Mouse (Mus musculus) stomach, embryonic 14.5 days (tissue): ENCODE data around the gene Cyp1a2. TPM values are rescaled to one million over a fixed set of nuclear protein-coding genes. Genes with fewer than 3 reads are reported as not detected.

Source experiments
- ATAC-seq: fragments of 200-750 bp; cut with Nextera tagmentation; 2 replicates; pipeline ENCODE4 v1.8.0; 2017; ENCODE audit warnings: low read depth, moderate TSS enrichment; ENCODE audit not compliant: insufficient number of reproducible peaks, insufficient read depth, low FRiP score
- H3K27ac ChIP-seq: fragments of 300-500 bp; sonication (generic); 2 replicates; pipeline ENCODE4 v1.5.1; 2014; ENCODE audit warnings: mild to moderate bottlenecking, low read length, moderate library complexity, mixed read lengths
- H3K27me3 ChIP-seq: fragments of 300-500 bp; sonication (generic); 2 replicates; pipeline ENCODE4 v1.6.1; 2014; ENCODE audit warnings: low read length, control low read depth, mixed read lengths; ENCODE audit not compliant: control insufficient read depth, insufficient read depth
- H3K36me3 ChIP-seq: fragments of 300-500 bp; sonication (generic); 2 replicates; pipeline ENCODE4 v1.6.1; 2014; ENCODE audit warnings: mild to moderate bottlenecking, control low read depth, low read length, moderate library complexity, mixed read lengths; ENCODE audit not compliant: control insufficient read depth, insufficient read depth
- H3K4me1 ChIP-seq: fragments of 300-500 bp; sonication (generic); 2 replicates; pipeline ENCODE4 v1.6.1; 2014; ENCODE audit warnings: low read length, control low read depth, mixed read lengths; ENCODE audit not compliant: control insufficient read depth, insufficient read depth
- H3K4me2 ChIP-seq: fragments of 300-500 bp; sonication (generic); replicated peaks from 2 replicates; pipeline ENCODE4 v1.6.1; 2014; ENCODE audit warnings: low read depth, low read length, control low read depth
- H3K4me3 ChIP-seq: fragments of 300-500 bp; sonication (generic); 2 replicates; pipeline ENCODE4 v1.5.1; 2014; ENCODE audit warnings: low read depth, low read length, control low read depth
- H3K9ac ChIP-seq: fragments of 300-500 bp; sonication (generic); replicated peaks from 2 replicates; pipeline ENCODE4 v1.6.1; 2014; ENCODE audit warnings: low read depth, mild to moderate bottlenecking, control low read depth, low read length, moderate library complexity, mixed read lengths
- H3K9me3 ChIP-seq: fragments of 300-500 bp; sonication (generic); 2 replicates; pipeline ENCODE4 v1.6.1; 2016; ENCODE audit warnings: low read depth, low read length, control low read depth; ENCODE audit not compliant: control insufficient read depth
- WGBS: fragments of 180-500 bp; shearing (Covaris S2); extraction: QIAGEN DNeasy Blood & Tissue Kit; methylation state at CpG from one replicate; pipeline ENCODE4 v1.1.7; 2014; 5-methylcytosine and 5-hydroxymethylcytosine counted together
- polyA plus RNA-seq: library from polyadenylated mRNA; unstranded; fragments of >200 nt; fragmentation: Nextera tagmentation; extraction: Ambion mirVana; gene quantifications from 2 replicates; pipeline ENCODE4 v1.2.1, GENCODE M21; 2014

The Cyp1a2 gene
- polyA plus RNA-seq, 1 experiment from 2014 or later: not detected

DNA sequence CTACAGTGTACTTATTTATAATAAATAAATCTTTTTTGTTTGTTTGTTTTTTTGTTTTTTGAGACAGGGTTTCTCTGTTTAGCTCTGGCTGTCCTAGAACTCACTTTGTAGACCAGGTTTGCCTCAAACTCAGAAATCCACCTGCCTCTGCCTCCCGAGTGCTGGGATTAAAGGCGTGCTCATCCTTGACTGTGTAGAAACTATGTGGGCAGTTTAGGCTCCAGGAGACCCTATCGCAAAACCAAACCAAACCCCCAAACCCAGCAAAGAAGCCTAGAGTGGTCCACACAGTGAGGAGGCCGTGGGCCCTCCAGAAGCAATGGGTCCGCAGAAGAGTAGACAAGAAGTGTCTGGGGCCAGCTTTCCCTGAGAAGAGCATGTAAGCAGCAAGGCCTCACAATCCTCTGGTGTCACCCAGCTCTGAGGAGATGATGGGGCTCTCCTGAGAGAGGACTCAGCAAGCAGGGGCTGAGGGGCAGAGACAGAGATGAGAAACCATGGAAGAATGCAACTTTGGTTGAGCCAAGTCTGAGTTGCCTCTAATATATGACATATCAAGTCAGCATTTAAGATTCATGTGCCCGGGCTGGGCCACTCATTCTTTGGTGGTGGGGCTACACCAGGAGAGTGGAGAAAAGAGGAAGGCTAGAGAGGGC lies 33.2 kb downstream of the Cyp1a2 start:
- WGBS: 90% methylated on average over 6 of the region's 6 CpGs
- Histone ChIP-seq H3K4me3 (no peak overlapping the region), H3K27ac (no peak overlapping the region; the same call in 1 of the 2 replicates), H3K9me3 (no peaks in the 10 kb centered on the region), H3K4me2 (no peak overlapping the region), H3K9ac (no peak overlapping the region), H3K27me3 (no peaks in the 10 kb centered on the region), H3K36me3 (no peaks in the 10 kb centered on the region), H3K4me1 (peaks cover 14% of the 10 kb centered on the region)
- ATAC-seq: no peak

DNA sequence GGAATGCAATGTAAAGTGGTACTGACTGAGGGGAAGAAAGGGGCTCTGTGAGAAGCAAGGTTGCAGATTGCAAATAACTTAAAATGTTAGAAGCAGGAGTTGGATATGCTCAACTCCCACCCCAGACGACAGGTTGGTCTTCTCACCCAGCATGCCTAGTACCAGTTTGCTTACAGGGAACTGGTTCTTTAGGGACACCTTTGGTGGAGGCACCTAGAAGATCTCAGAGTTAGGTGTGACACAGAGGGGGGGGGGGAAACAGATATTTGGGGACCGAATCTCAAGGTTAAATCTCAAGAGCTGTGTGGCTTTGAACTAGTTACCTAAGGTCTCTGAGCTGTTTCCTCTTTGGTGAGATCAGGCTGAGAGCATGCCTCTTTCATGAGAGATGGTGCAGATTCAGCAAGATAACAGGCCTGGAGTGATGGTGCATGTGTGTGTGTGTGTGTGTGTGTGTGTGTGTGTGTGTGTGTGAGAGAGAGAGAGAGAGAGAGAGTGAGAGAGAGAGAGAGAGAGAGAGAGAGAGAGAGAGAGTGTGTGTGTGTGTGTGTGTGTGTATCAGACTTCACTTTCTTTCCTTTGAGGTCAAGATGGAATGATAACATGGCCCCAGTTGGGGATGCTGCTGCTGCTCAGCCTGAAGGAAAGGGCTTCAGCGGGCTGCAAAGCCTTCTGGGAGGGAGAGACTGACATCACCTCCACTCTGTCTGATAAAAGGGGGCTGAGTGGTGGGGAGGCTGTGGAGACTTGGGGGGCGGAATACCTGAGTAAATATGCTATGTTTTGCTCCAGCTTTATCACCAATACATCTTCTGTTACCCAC lies 36.0 kb downstream of the Cyp1a2 start:
- H3K36me3 ChIP-seq: no peaks in the 10 kb centered on the region
- H3K4me1 ChIP-seq: peaks cover 34% of the 10 kb centered on the region
- ATAC-seq: peak; percentile 23; the same call in 1 of the 2 replicates
- WGBS: 62% methylated on average over 4 of the region's 4 CpGs
- H3K4me2 ChIP-seq: no peak overlapping the region
- peak overlapping the region; percentile 52; the same call in 1 of the 2 replicates for H3K27ac ChIP-seq
- H3K4me3 ChIP-seq: no peak overlapping the region
- H3K9me3 ChIP-seq: no peaks in the 10 kb centered on the region
- no peak overlapping the region for H3K9ac ChIP-seq
- H3K27me3 ChIP-seq: no peaks in the 10 kb centered on the region

DNA sequence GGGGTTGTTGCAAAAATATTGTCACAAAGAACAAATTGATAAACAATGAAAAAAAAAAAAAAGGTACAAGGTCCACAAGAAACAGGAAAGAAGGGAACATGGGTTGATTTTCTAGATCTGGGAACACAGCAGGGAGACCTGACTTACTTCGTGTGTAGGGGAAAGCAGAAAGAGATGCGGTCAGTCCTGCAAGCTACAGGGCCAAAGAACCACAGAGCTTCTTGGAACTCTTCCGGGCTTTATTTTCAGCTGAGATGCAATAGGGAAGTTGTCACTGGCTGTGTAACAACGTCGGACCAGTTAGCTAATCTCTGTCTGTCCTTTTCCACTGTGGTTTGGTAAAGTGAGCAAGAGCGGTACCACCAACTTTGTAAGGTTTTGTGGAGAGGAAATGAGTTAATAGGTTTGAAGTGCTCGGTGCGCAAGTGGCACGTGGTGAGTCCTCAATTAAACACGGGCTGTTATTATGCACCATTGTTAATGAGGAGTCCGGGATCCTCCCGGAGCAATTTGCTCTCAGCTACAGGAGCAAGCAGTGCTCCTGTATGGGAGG lies 36.9 kb downstream of the Cyp1a2 start:
- H3K9me3 ChIP-seq: no peaks in the 10 kb centered on the region
- peak overlapping the region; percentile 52; the same call in 1 of the 2 replicates for H3K27ac ChIP-seq
- no peak for ATAC-seq
- H3K9ac ChIP-seq: no peak overlapping the region
- no peak overlapping the region for H3K4me3 ChIP-seq
- WGBS: 75% methylated on average over 12 of the region's 12 CpGs
- no peaks in the 10 kb centered on the region for H3K27me3 ChIP-seq
- peaks cover 41% of the 10 kb centered on the region for H3K4me1 ChIP-seq
- H3K4me2 ChIP-seq: no peak overlapping the region
- H3K36me3 ChIP-seq: no peaks in the 10 kb centered on the region

DNA sequence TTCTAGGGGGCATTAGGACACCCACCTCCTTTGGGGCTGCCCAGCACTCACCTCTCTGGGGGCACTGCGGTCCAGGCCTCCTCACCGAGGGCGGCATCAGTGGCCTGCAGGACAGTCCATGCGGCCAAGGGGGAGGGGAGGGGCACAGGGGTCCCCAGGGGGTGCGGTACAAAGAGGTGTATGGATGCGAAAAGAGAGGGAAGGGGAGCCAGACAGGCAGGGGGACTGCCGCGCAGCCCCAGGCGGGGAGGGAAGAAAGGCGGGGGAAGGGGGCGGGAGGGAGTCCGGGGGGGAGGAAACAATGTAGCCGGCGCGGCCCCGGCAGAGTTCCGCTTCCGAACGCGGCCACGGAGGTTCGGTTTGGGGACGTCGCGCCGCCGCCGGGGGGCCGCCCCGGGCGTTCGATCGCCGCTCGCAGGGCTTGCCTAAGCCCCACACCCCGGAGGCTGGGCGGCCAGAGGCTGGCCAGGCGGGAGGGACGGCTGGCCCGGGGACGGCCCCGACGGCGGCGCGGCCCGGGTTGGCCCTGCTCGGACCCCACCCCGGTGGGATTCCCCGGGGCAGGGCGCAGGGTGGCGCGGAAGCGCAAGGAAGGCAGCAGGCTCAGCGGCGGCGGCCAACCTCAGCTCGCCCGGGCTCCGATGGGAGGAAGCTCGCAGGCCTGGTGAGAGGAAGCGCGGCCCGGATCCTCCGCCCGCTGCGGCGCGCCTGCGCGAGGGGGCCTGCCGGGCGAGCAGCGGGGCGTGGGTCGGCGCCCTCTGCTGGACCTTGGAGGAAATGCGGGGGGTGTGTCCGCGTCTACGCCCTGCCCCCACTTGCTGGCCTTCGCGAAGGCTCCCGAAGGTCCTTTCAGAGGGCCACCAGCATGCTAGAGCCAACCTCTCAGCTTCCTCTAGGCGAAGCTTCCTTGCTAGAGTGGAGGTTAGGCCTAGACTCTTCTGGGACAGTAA lies 38.3 kb downstream of the Cyp1a2 start:
- H3K4me3 ChIP-seq: peak overlapping the region; percentile 95
- under 1% methylated on average over 70 of the region's 85 CpGs for WGBS
- peaks cover 50% of the 10 kb centered on the region for H3K4me1 ChIP-seq
- peak; percentile 78 for ATAC-seq
- H3K27me3 ChIP-seq: no peaks in the 10 kb centered on the region
- peak overlapping the region; percentile 94 for H3K4me2 ChIP-seq
- H3K27ac ChIP-seq: peak overlapping the region; percentile 97
- no peaks in the 10 kb centered on the region for H3K9me3 ChIP-seq
- peak overlapping the region; percentile 100 for H3K9ac ChIP-seq
- no peaks in the 10 kb centered on the region for H3K36me3 ChIP-seq

DNA sequence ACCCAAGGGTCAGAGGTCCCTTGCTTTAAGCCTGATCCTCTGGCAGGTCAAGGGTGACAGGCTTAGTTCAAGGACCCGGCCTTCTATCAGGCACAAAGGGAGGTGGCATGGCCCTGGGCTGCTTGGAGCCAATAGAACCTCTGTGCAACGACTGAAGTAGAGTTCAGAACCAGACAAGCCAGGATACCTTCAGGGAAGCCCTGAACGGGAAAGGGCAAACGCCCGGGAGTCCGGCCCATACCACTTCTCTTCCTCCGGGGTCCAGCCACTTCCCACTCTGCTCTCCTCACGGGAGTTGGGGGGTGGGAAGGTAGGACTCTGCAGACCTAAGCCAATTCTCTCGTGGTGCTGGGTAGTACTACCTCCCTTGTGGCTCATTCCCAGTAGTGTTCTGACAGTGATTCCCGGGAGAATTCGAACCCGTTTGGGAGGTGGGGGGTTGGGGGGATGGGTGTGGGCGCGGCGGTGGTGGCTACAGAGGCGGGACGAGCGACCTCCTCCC lies 39.0 kb downstream of the Cyp1a2 start:
- Histone ChIP-seq H3K9ac (peak overlapping the region; percentile 100), H3K36me3 (no peaks in the 10 kb centered on the region), H3K9me3 (no peaks in the 10 kb centered on the region), H3K27ac (peak overlapping the region; percentile 97), H3K4me2 (peak overlapping the region; percentile 94), H3K4me1 (peaks cover 57% of the 10 kb centered on the region), H3K4me3 (peak overlapping the region; percentile 95), H3K27me3 (no peaks in the 10 kb centered on the region)
- no peak for ATAC-seq
- under 1% methylated on average over 18 of the region's 18 CpGs for WGBS

DNA sequence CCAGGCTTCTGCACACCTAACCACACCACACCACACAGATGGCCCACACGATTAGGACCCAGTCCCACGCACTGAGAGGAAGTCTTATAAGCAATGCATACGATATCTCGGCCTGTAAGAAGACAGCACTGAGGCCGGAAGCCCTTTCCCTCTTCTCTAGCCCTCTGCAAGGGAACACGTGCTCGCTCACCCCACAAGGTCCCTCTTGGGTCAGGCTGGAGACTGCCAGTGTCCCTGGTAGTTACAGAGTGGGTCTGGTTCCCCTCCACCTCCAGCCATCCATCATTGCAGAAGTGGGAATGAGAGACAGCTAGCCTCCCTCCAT lies 39.7 kb downstream of the Cyp1a2 start:
- H3K4me2 ChIP-seq: peak overlapping the region; percentile 94
- H3K27ac ChIP-seq: no peak overlapping the region; the same call in 1 of the 2 replicates
- H3K27me3 ChIP-seq: no peaks in the 10 kb centered on the region
- no peak for ATAC-seq
- H3K9me3 ChIP-seq: no peaks in the 10 kb centered on the region
- H3K4me1 ChIP-seq: peaks cover 64% of the 10 kb centered on the region
- H3K9ac ChIP-seq: peak overlapping the region; percentile 100; the same call in 1 of the 2 replicates
- H3K36me3 ChIP-seq: no peaks in the 10 kb centered on the region
- WGBS: 44% methylated on average over 7 of the region's 7 CpGs
- peak overlapping the region; percentile 95 for H3K4me3 ChIP-seq

DNA sequence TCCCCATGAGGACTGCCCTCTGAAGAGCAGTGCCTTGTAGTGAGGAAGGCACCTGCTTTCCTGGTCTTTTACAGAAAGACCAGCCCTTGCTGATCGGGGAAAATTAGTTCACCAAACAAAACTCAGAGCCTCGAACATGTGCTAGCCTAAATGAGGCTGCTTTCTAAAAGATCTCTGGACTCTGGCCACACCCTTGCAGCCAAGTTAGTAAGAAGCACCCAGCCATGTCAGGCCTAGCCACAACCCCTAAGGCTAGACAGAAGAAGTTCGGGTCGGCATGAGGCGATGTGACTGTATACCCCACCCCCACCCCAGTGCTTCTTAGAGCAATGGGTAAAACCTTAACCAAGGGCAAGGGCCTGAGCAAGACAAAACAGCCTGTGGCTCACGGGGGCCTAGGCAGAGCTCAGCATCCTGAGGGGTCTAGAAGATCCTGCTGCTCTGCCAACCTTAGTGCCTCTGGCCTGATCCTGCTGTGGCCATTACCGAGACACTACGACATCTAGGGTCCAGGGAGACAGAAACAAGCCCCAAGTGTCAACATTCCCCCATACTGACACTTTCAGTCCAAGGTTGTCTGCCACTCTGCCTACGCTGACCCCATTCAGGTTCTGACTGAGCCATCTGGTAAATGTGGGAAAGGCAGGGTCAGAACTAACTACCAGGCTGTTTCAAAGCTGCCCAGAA lies 40.2 kb downstream of the Cyp1a2 start:
- Histone ChIP-seq H3K4me2 (peak overlapping the region; percentile 94), H3K9me3 (no peaks in the 10 kb centered on the region), H3K4me1 (peaks cover 69% of the 10 kb centered on the region), H3K9ac (0 out of 2 replicates have a peak overlapping the region, but pooled peaks have one; percentile 100), H3K27me3 (no peaks in the 10 kb centered on the region), H3K4me3 (peak overlapping the region; percentile 95), H3K36me3 (no peaks in the 10 kb centered on the region), H3K27ac (peak overlapping the region; percentile 44; the same call in 1 of the 2 replicates)
- 65% methylated on average over 9 of the region's 9 CpGs for WGBS
- ATAC-seq: no peak
